Mouse (Mus musculus) heart, embryonic 15.5 days (tissue): ENCODE results near the gene Brd7. TPM values are rescaled to one million over a fixed set of nuclear protein-coding genes. Genes with fewer than 3 reads are reported as not detected.

Experiments used
- ATAC-seq: fragments of 200-750 bp; cut with Nextera tagmentation; replicated peaks from 2 replicates; pipeline ENCODE4 v1.8.0; 2017; ENCODE audit warnings: low read depth, moderate TSS enrichment; ENCODE audit not compliant: insufficient number of reproducible peaks, insufficient read depth, low FRiP score
- H3K27ac ChIP-seq: fragments of 300-500 bp; sonication (generic); 2 replicates; pipeline ENCODE4 v1.5.1; 2015; ENCODE audit warnings: mild to moderate bottlenecking, inconsistent platforms
- H3K27me3 ChIP-seq: fragments of 300-500 bp; sonication (generic); 2 replicates; pipeline ENCODE4 v1.6.1; 2015; ENCODE audit warnings: inconsistent platforms
- H3K36me3 ChIP-seq: fragments of 300-500 bp; sonication (generic); 2 replicates; pipeline ENCODE4 v1.6.1; 2015; ENCODE audit warnings: mild to moderate bottlenecking, inconsistent platforms
- H3K4me1 ChIP-seq: fragments of 300-500 bp; sonication (generic); replicated peaks from 2 replicates; pipeline ENCODE4 v1.6.1; 2015; ENCODE audit warnings: inconsistent platforms
- H3K4me2 ChIP-seq: fragments of 300-500 bp; sonication (generic); 2 replicates; pipeline ENCODE4 v1.6.1; 2015; ENCODE audit warnings: inconsistent platforms, mild to moderate bottlenecking, moderate library complexity
- H3K4me3 ChIP-seq: fragments of 300-500 bp; sonication (generic); 2 replicates; pipeline ENCODE4 v1.5.1; 2015; ENCODE audit warnings: mild to moderate bottlenecking, inconsistent platforms
- H3K9ac ChIP-seq: fragments of 300-500 bp; sonication (generic); 2 replicates; pipeline ENCODE4 v1.6.1; 2015; ENCODE audit warnings: mild to moderate bottlenecking, inconsistent platforms
- H3K9me3 ChIP-seq: fragments of 300-500 bp; sonication (generic); replicated peaks from 2 replicates; pipeline ENCODE4 v1.6.1; 2016; ENCODE audit warnings: inconsistent platforms
- WGBS: fragments of 180-500 bp; shearing (Covaris S2); methylation state at CpG from one replicate; pipeline ENCODE4 v1.1.7; 2015; ENCODE audit warnings: mixed read lengths; 5-methylcytosine and 5-hydroxymethylcytosine counted together
- polyA plus RNA-seq: library from polyadenylated mRNA; unstranded; fragments of >200 nt; fragmentation: Nextera tagmentation; extraction: Ambion mirVana; gene quantifications from 2 replicates; pipeline ENCODE4 v1.2.1, GENCODE M21; 2015

The Brd7 gene
- polyA plus RNA-seq, 1 experiment from 2014 or later = 69.1 TPM

- H3K27ac ChIP-seq = peak overlapping the region; percentile 87
- no peaks in the 10 kb centered on the region for H3K9me3 ChIP-seq
- H3K4me1 ChIP-seq = peaks cover 30% of the 10 kb centered on the region
- no peak overlapping the region for H3K4me3 ChIP-seq
- peaks cover 64% of the 10 kb centered on the region for H3K36me3 ChIP-seq
- no peak overlapping the region for H3K4me2 ChIP-seq
- ATAC-seq = no peak
- no peaks in the 10 kb centered on the region for H3K27me3 ChIP-seq
- 78% methylated on average over 4 of the region's 4 CpGs for WGBS
- no peak overlapping the region for H3K9ac ChIP-seq
These were observed 20.0 kb downstream of the Brd7 start for GRCm38 (mm10) chr8:88342026-88342425.

GRCm38 (mm10) chr8:88339887-88340695 lies 21.9 kb downstream of the Brd7 start:
- Histone ChIP-seq H3K27me3 (no peaks in the 10 kb centered on the region), H3K4me3 (no peak overlapping the region), H3K4me2 (0 out of 2 replicates have a peak overlapping the region, but pooled peaks have one; percentile 11), H3K4me1 (peaks cover 33% of the 10 kb centered on the region), H3K9me3 (no peaks in the 10 kb centered on the region), H3K9ac (no peak overlapping the region), H3K36me3 (peaks cover 58% of the 10 kb centered on the region), H3K27ac (peak overlapping the region; percentile 87)
- WGBS = 46% methylated on average over 2 of the region's 2 CpGs
- peak; percentile 85; the same call in 1 of the 2 replicates for ATAC-seq

GRCm38 (mm10) chr8:88339221-88339620 lies 22.8 kb downstream of the Brd7 start:
- Histone ChIP-seq H3K4me2 (no peak overlapping the region), H3K27ac (peak overlapping the region; percentile 87), H3K9me3 (no peaks in the 10 kb centered on the region), H3K36me3 (peaks cover 52% of the 10 kb centered on the region), H3K4me3 (no peak overlapping the region), H3K9ac (no peak overlapping the region), H3K4me1 (peaks cover 36% of the 10 kb centered on the region), H3K27me3 (no peaks in the 10 kb centered on the region)
- ATAC-seq = no peak
- WGBS = 38% methylated on average over 3 of the region's 3 CpGs

- Histone ChIP-seq H3K9me3 (no peaks in the 10 kb centered on the region), H3K27me3 (no peaks in the 10 kb centered on the region), H3K4me1 (peaks cover 32% of the 10 kb centered on the region), H3K4me3 (no peak overlapping the region), H3K4me2 (no peak overlapping the region), H3K9ac (no peak overlapping the region), H3K27ac (peak overlapping the region; percentile 84), H3K36me3 (peaks cover 64% of the 10 kb centered on the region)
- 58% methylated on average over 3 of the region's 3 CpGs for whole genome bisulfite sequencing
- no peak for ATAC-seq
These were observed 27.0 kb downstream of the Brd7 start for GRCm38 (mm10) chr8:88334975-88335374.

GRCm38 (mm10) chr8:88334384-88334783 lies 27.6 kb downstream of the Brd7 start:
- no peaks in the 10 kb centered on the region for H3K27me3 ChIP-seq
- H3K4me1 ChIP-seq = peaks cover 26% of the 10 kb centered on the region
- no peak overlapping the region for H3K4me3 ChIP-seq
- H3K27ac ChIP-seq = peak overlapping the region; percentile 84
- 43% methylated on average over 2 of the region's 2 CpGs for WGBS
- H3K9me3 ChIP-seq = no peaks in the 10 kb centered on the region
- no peak overlapping the region for H3K9ac ChIP-seq
- ATAC-seq = peak; percentile 86
- peaks cover 69% of the 10 kb centered on the region for H3K36me3 ChIP-seq
- no peak overlapping the region for H3K4me2 ChIP-seq

GRCm38 (mm10) chr8:88330816-88331215 lies 31.2 kb downstream of the Brd7 start:
- no peak overlapping the region for H3K27ac ChIP-seq
- H3K27me3 ChIP-seq = no peaks in the 10 kb centered on the region
- no peak for ATAC-seq
- H3K9ac ChIP-seq = no peak overlapping the region
- no peaks in the 10 kb centered on the region for H3K9me3 ChIP-seq
- no peak overlapping the region for H3K4me2 ChIP-seq
- H3K4me3 ChIP-seq = no peak overlapping the region
- 86% methylated on average over 3 of the region's 3 CpGs for WGBS
- peaks cover 63% of the 10 kb centered on the region for H3K36me3 ChIP-seq
- peaks cover 18% of the 10 kb centered on the region for H3K4me1 ChIP-seq

GRCm38 (mm10) chr8:88328689-88329088 lies 33.3 kb downstream of the Brd7 start:
- Histone ChIP-seq H3K4me1 (peaks cover 6% of the 10 kb centered on the region), H3K9ac (no peak overlapping the region), H3K27ac (peak overlapping the region; percentile 9; the same call in 1 of the 2 replicates), H3K36me3 (peaks cover 59% of the 10 kb centered on the region), H3K9me3 (no peaks in the 10 kb centered on the region), H3K4me2 (no peak overlapping the region), H3K27me3 (no peaks in the 10 kb centered on the region), H3K4me3 (no peak overlapping the region)
- no peak for ATAC-seq
- WGBS = 82% methylated on average over 6 of the region's 6 CpGs

- H3K27me3 ChIP-seq = no peaks in the 10 kb centered on the region
- peaks cover 36% of the 10 kb centered on the region for H3K36me3 ChIP-seq
- no peak overlapping the region for H3K4me2 ChIP-seq
- H3K4me3 ChIP-seq = no peak overlapping the region
- ATAC-seq = no peak
- H3K9me3 ChIP-seq = no peaks in the 10 kb centered on the region
- no peak overlapping the region for H3K9ac ChIP-seq
- H3K4me1 ChIP-seq = no peaks in the 10 kb centered on the region
- 92% methylated on average over 12 of the region's 12 CpGs for WGBS
- H3K27ac ChIP-seq = no peak overlapping the region
These were observed 35.7 kb downstream of the Brd7 start for GRCm38 (mm10) chr8:88326328-88326727.

GRCm38 (mm10) chr8:88325795-88326194 lies 36.2 kb downstream of the Brd7 start:
- Histone ChIP-seq H3K9ac (no peak overlapping the region), H3K27ac (no peak overlapping the region), H3K27me3 (no peaks in the 10 kb centered on the region), H3K4me2 (no peak overlapping the region), H3K36me3 (peaks cover 32% of the 10 kb centered on the region), H3K9me3 (no peaks in the 10 kb centered on the region), H3K4me3 (no peak overlapping the region), H3K4me1 (no peaks in the 10 kb centered on the region)
- no peak for ATAC-seq
- WGBS = 90% methylated on average over 5 of the region's 5 CpGs

GRCm38 (mm10) chr8:88325251-88325650 lies 36.7 kb downstream of the Brd7 start:
- no peaks in the 10 kb centered on the region for H3K9me3 ChIP-seq
- no peak for ATAC-seq
- no peaks in the 10 kb centered on the region for H3K4me1 ChIP-seq
- H3K4me3 ChIP-seq = no peak overlapping the region
- no peak overlapping the region for H3K4me2 ChIP-seq
- WGBS = 32% methylated on average over 5 of the region's 5 CpGs
- no peaks in the 10 kb centered on the region for H3K27me3 ChIP-seq
- H3K27ac ChIP-seq = no peak overlapping the region
- no peak overlapping the region for H3K9ac ChIP-seq
- H3K36me3 ChIP-seq = peaks cover 32% of the 10 kb centered on the region

GRCm38 (mm10) chr8:88324760-88325159 lies 37.2 kb downstream of the Brd7 start:
- WGBS = 77% methylated on average over 11 of the region's 11 CpGs
- Histone ChIP-seq H3K9ac (no peak overlapping the region), H3K36me3 (peaks cover 27% of the 10 kb centered on the region), H3K27me3 (no peaks in the 10 kb centered on the region), H3K4me3 (no peak overlapping the region), H3K9me3 (no peaks in the 10 kb centered on the region), H3K4me2 (no peak overlapping the region), H3K27ac (no peak overlapping the region), H3K4me1 (no peaks in the 10 kb centered on the region)
- no peak; the same call in 1 of the 2 replicates for ATAC-seq

GRCm38 (mm10) chr8:88323523-88323922 lies 38.5 kb downstream of the Brd7 start:
- H3K27me3 ChIP-seq = no peaks in the 10 kb centered on the region
- H3K27ac ChIP-seq = no peak overlapping the region
- peaks cover 15% of the 10 kb centered on the region for H3K36me3 ChIP-seq
- no peak overlapping the region for H3K9ac ChIP-seq
- H3K9me3 ChIP-seq = no peaks in the 10 kb centered on the region
- 93% methylated on average over 5 of the region's 5 CpGs for WGBS
- ATAC-seq = no peak
- no peak overlapping the region for H3K4me3 ChIP-seq
- no peaks in the 10 kb centered on the region for H3K4me1 ChIP-seq
- no peak overlapping the region for H3K4me2 ChIP-seq
